Mouse (Mus musculus): ENCODE data around the gene Creb3l4. TPM values are rescaled to one million over a fixed set of nuclear protein-coding genes. Genes with fewer than 3 reads are reported as not detected.

Creb3l4 gene
- total and polyA plus RNA-seq, 3 experiments = 0.61 to 1.2 (median 0.61) TPM

DNA sequence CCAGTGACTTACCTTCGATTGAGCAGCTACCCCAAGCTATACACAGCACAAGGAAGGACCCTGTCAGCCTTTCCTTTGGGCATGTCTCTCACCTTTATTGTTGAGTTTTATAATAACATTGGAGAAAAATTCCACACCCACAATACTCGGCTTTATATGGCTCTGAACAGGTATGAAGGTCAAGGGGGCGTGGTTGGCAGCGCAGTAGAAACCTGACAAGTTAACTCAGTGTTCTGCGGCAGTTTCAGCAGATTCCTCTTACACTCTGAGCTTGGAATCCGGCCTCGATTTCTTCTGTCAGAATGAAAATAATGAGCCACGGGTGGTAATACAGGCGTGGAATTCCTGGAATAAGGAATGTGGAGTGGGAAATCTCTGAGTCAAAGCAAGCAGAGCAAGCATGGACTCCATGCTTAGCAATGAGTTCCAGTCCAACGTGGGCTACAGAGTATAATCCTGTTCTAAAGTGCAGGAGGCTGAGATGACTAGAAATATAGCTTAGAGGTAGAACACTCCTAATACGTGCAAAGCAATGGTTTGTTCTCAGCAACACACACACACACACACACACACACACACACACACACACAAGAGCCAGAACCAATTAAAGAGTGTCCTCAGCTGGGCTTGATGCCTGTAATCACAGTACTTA lies 52.3 kb downstream of the Creb3l4 start:
- no peak for DNase-seq

Small RNA genes lying within 50 kb of the gene (microRNA-seq; reads per million reads assigned to microRNA genes)
- 0 to 0.88 reads per million in 2 experiments for gene Mir7012

Other genes with a start within 250 kb of the Creb3l4 start
- gene Hax1, start 244.7 kb downstream of the Creb3l4 start, total RNA-seq (2021) = 100 to 1,000 TPM; 160 to 164 TPM
- 42.8 and 63.1 TPM in 2 replicates for gene Hax1, start 244.7 kb downstream of the Creb3l4 start, polyA plus RNA-seq (2012; rRNA removed)
- 100 to 1,000 TPM in 1 of 2 experiments, 10 to 100 TPM in 1; 80.8 to 100 TPM for gene 4933434E20Rik, start 191.9 kb downstream of the Creb3l4 start, total RNA-seq (2021)
- 13.8 and 14.8 TPM in 2 replicates for gene 4933434E20Rik, start 191.9 kb downstream of the Creb3l4 start, polyA plus RNA-seq (2012; rRNA removed)
- gene Ubap2l, start 190.9 kb downstream of the Creb3l4 start, total RNA-seq (2021) = 100 to 1,000 TPM; 148 to 181 TPM
- gene Ubap2l, start 190.9 kb downstream of the Creb3l4 start, polyA plus RNA-seq (2012; rRNA removed) = 96.4 and 103 TPM in 2 replicates
- 100 to 1,000 TPM; 198 to 209 TPM for gene Tpm3, start 170.9 kb downstream of the Creb3l4 start, total RNA-seq (2021)
- gene Tpm3, start 170.9 kb downstream of the Creb3l4 start, polyA plus RNA-seq (2012; rRNA removed) = 44.8 and 86.7 TPM in 2 replicates
- under 1 TPM; 0.63 to 0.66 TPM for gene Nup210l, start 139.4 kb downstream of the Creb3l4 start, total RNA-seq (2021)
- 0.26 TPM in 2 replicates for gene Nup210l, start 139.4 kb downstream of the Creb3l4 start, polyA plus RNA-seq (2012; rRNA removed)
- 1,000 to 10,000 TPM; 2,025 to 2,159 TPM for gene Rps27, start 29.9 kb downstream of the Creb3l4 start, total RNA-seq (2021)
- 179 and 206 TPM in 2 replicates for gene Rps27, start 29.9 kb downstream of the Creb3l4 start, polyA plus RNA-seq (2012; rRNA removed)
- 10 to 100 TPM; 24.4 to 33.6 TPM for gene Rab13, start 29.8 kb downstream of the Creb3l4 start, total RNA-seq (2021)
- gene Rab13, start 29.8 kb downstream of the Creb3l4 start, polyA plus RNA-seq (2012; rRNA removed) = 14.3 and 22.0 TPM in 2 replicates
- gene Jtb, start 11.9 kb downstream of the Creb3l4 start, total RNA-seq (2021) = 10 to 100 TPM; 57.9 to 69.1 TPM
- gene Jtb, start 11.9 kb downstream of the Creb3l4 start, polyA plus RNA-seq (2012; rRNA removed) = 182 and 198 TPM in 2 replicates
- 100 to 1,000 TPM; 124 to 160 TPM for gene Slc39a1, start 4.7 kb upstream of the Creb3l4 start, total RNA-seq (2021)
- gene Slc39a1, start 4.7 kb upstream of the Creb3l4 start, polyA plus RNA-seq (2012; rRNA removed) = 93.2 and 105 TPM in 2 replicates
- gene Crtc2, start 10.7 kb upstream of the Creb3l4 start, total RNA-seq (2021) = 10 to 100 TPM; 41.5 to 46.5 TPM
- 60.1 and 74.9 TPM in 2 replicates for gene Crtc2, start 10.7 kb upstream of the Creb3l4 start, polyA plus RNA-seq (2012; rRNA removed)
- 1 to 10 TPM; 7.8 to 7.9 TPM for gene Dennd4b, start 21.7 kb upstream of the Creb3l4 start, total RNA-seq (2021)
- 27.9 and 28.6 TPM in 2 replicates for gene Dennd4b, start 21.7 kb upstream of the Creb3l4 start, polyA plus RNA-seq (2012; rRNA removed)
- 10 to 100 TPM; 54.8 to 72.5 TPM for gene Gatad2b, start 49.7 kb upstream of the Creb3l4 start, total RNA-seq (2021)
- 15.0 and 20.1 TPM in 2 replicates for gene Gatad2b, start 49.7 kb upstream of the Creb3l4 start, polyA plus RNA-seq (2012; rRNA removed)
- 100 to 1,000 TPM in 1 of 2 experiments, 10 to 100 TPM in 1; 66.9 to 196 TPM for gene Slc27a3, start 146.4 kb upstream of the Creb3l4 start, total RNA-seq (2021)
- gene Slc27a3, start 146.4 kb upstream of the Creb3l4 start, polyA plus RNA-seq (2012; rRNA removed) = 384 and 508 TPM in 2 replicates
- 10 to 100 TPM; 81.0 to 90.6 TPM for gene Ints3, start 190.1 kb upstream of the Creb3l4 start, total RNA-seq (2021)
- 32.2 and 40.2 TPM in 2 replicates for gene Ints3, start 190.1 kb upstream of the Creb3l4 start, polyA plus RNA-seq (2012; rRNA removed)
- 100 to 1,000 TPM; 193 to 290 TPM for gene Npr1, start 222.4 kb upstream of the Creb3l4 start, total RNA-seq (2021)
- 367 and 435 TPM in 2 replicates for gene Npr1, start 222.4 kb upstream of the Creb3l4 start, polyA plus RNA-seq (2012; rRNA removed)
- gene Ilf2, start 232.6 kb upstream of the Creb3l4 start, total RNA-seq (2021) = 10 to 100 TPM; 52.3 to 54.4 TPM
- 8.6 and 10.2 TPM in 2 replicates for gene Ilf2, start 232.6 kb upstream of the Creb3l4 start, polyA plus RNA-seq (2012; rRNA removed)
- gene Snapin, start 247.5 kb upstream of the Creb3l4 start, total RNA-seq (2021) = 10 to 100 TPM; 72.1 to 73.8 TPM
- gene Snapin, start 247.5 kb upstream of the Creb3l4 start, polyA plus RNA-seq (2012; rRNA removed) = 23.8 and 32.5 TPM in 2 replicates

Data from adrenal gland, adult 2 months (tissue).